Mouse (Mus musculus): ENCODE data around the gene Gpd2. TPM values are rescaled to one million over a fixed set of nuclear protein-coding genes. Genes with fewer than 3 reads are reported as not detected.

The Gpd2 gene
- total and polyA plus RNA-seq, 2 experiments from 2014 or later = 31.1 to 33.0 TPM

DNA sequence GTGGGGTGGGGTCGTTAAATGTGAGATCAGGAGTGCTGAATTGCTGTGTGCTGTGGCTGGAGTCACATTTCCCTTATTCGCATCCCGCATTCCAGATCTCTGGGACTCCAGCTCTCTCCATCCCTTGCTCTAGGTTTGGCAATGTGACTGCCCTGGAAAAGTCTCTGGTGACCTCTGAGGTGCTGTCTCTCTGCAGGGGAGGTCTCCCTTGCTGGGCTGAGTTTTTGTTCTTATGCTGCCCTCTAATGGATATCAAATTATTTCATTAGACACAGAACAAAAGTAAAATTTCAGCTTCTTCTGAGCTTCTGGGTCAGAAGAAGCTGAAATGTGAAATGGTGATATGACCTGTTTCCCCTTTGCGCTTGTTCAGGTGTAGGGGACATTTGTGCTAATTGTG, 137.2 kb downstream of the Gpd2 start:
- H3K9ac ChIP-seq (replicated peaks; ENCODE audit: low read length, poor library complexity, severe bottlenecking) = no peak overlapping the region
- TF ChIP-seq CTCF (IDR thresholded peaks at IDR 0.05) = peak; percentile 64
- no peaks in the 10 kb centered on the region for H3K9me3 ChIP-seq (ENCODE audit: low read length)
- H3K4me3 ChIP-seq (ENCODE audit: low read depth, low read length) = no peak overlapping the region
- 40% methylated on average over 4 of the region's 4 CpGs for WGBS
- ATAC-seq (ENCODE audit: low FRiP score) (no peak), DNase-seq (ENCODE audit: low spot score) (peak; percentile 34)
- no peaks in the 10 kb centered on the region for H3K27me3 ChIP-seq (ENCODE audit: insufficient read depth, low read length)
- H3K36me3 ChIP-seq (ENCODE audit: insufficient read depth, low read length) = no peaks in the 10 kb centered on the region
- H3K4me2 ChIP-seq (ENCODE audit: low read depth, low read length, poor library complexity, severe bottlenecking) = no peak overlapping the region
- no peak overlapping the region for H3K27ac ChIP-seq (ENCODE audit: low read depth, low read length)
- peaks cover 2% of the 10 kb centered on the region; the same call in 1 of the 2 replicates for H3K4me1 ChIP-seq (ENCODE audit: insufficient read depth, low read length)

GRCm38 (mm10) chr2:57375138-57375837, 137.9 kb downstream of the Gpd2 start:
- no peak for TF ChIP-seq CTCF (IDR thresholded peaks at IDR 0.05)
- no peak overlapping the region for H3K4me2 ChIP-seq (ENCODE audit: low read depth, low read length, poor library complexity, severe bottlenecking)
- H3K36me3 ChIP-seq (ENCODE audit: insufficient read depth, low read length) = no peaks in the 10 kb centered on the region
- H3K27ac ChIP-seq (ENCODE audit: low read depth, low read length) = no peak overlapping the region
- no peaks in the 10 kb centered on the region for H3K9me3 ChIP-seq (ENCODE audit: low read length)
- 48% methylated on average over 7 of the region's 7 CpGs for WGBS
- ATAC-seq (ENCODE audit: low FRiP score) = 0 out of 2 replicates have a peak, but pooled peaks have one; percentile 59
- no peak overlapping the region for H3K4me3 ChIP-seq (ENCODE audit: low read depth, low read length)
- H3K27me3 ChIP-seq (ENCODE audit: insufficient read depth, low read length) = no peaks in the 10 kb centered on the region
- H3K4me1 ChIP-seq (ENCODE audit: insufficient read depth, low read length) = peaks cover 2% of the 10 kb centered on the region; the same call in 1 of the 2 replicates
- no peak overlapping the region for H3K9ac ChIP-seq (replicated peaks; ENCODE audit: low read length, poor library complexity, severe bottlenecking)
- peak; percentile 33 for DNase-seq (ENCODE audit: low spot score)

DNA sequence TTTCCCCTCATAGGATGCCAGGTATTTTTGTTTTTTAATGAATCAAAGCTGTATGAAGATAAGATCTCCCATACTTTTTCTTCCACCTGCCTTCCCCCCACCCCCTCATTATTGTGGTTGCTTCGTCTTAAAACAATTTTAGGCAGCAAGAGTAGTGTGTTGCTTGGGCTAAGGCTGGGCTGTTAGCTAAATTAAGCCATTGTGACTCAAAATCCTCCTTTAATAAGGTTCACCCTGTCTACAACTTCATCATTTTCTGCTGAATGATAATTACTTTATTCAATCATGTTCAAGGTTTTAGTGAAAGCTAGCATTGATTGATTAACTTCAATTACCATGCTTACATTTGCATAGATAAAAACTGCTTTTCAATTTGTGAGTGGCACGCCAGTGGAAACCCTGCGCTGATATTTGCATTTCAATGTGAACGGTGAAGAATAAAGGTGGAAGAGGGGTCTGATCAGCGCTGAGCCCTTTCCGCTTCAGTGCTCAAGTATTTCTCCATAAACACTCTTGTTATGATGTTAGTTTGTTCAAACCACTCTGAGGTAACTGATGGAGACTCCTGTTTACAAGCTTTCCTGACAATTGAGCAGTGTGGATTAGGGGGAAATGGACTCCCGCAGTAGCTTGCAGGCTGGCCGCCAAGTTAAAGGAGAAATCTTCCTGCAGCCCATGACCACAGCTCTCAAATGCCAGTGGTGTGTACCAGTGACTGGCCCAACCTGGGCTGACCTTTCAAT, 140.9 kb downstream of the Gpd2 start:
- no peak overlapping the region for H3K4me3 ChIP-seq (ENCODE audit: low read depth, low read length)
- no peak for TF ChIP-seq CTCF (IDR thresholded peaks at IDR 0.05)
- no peak overlapping the region for H3K9ac ChIP-seq (replicated peaks; ENCODE audit: low read length, poor library complexity, severe bottlenecking)
- 0 out of 2 replicates have a peak overlapping the region, but pooled peaks have one; percentile 2 for H3K4me2 ChIP-seq (ENCODE audit: low read depth, low read length, poor library complexity, severe bottlenecking)
- H3K4me1 ChIP-seq (ENCODE audit: insufficient read depth, low read length) = peaks cover 2% of the 10 kb centered on the region; the same call in 1 of the 2 replicates
- H3K27ac ChIP-seq (ENCODE audit: low read depth, low read length) = no peak overlapping the region
- ATAC-seq (ENCODE audit: low FRiP score) (no peak), DNase-seq (ENCODE audit: low spot score) (no peak)
- no peaks in the 10 kb centered on the region for H3K27me3 ChIP-seq (ENCODE audit: insufficient read depth, low read length)
- WGBS = 12% methylated on average over 8 of the region's 8 CpGs
- H3K9me3 ChIP-seq (ENCODE audit: low read length) = no peaks in the 10 kb centered on the region
- H3K36me3 ChIP-seq (ENCODE audit: insufficient read depth, low read length) = no peaks in the 10 kb centered on the region

GRCm38 (mm10) chr2:57384625-57385024, 147.2 kb downstream of the Gpd2 start:
- H3K9me3 ChIP-seq (ENCODE audit: low read length) = no peaks in the 10 kb centered on the region
- WGBS = 91% methylated on average over 2 of the region's 2 CpGs
- H3K4me1 ChIP-seq (ENCODE audit: insufficient read depth, low read length) = no peaks in the 10 kb centered on the region
- DNase-seq (ENCODE audit: low spot score) (no peak), ATAC-seq (ENCODE audit: low FRiP score) (no peak)
- H3K27ac ChIP-seq (ENCODE audit: low read depth, low read length) = no peak overlapping the region
- no peak for TF ChIP-seq CTCF (IDR thresholded peaks at IDR 0.05)
- no peak overlapping the region for H3K9ac ChIP-seq (replicated peaks; ENCODE audit: low read length, poor library complexity, severe bottlenecking)
- H3K27me3 ChIP-seq (ENCODE audit: insufficient read depth, low read length) = 0 out of 2 replicates have a peak, but pooled peaks cover 2% of the 10 kb centered on the region
- H3K4me3 ChIP-seq (ENCODE audit: low read depth, low read length) = no peak overlapping the region
- H3K4me2 ChIP-seq (ENCODE audit: low read depth, low read length, poor library complexity, severe bottlenecking) = no peak overlapping the region
- no peaks in the 10 kb centered on the region for H3K36me3 ChIP-seq (ENCODE audit: insufficient read depth, low read length)

GRCm38 (mm10) chr2:57387816-57388215, 150.4 kb downstream of the Gpd2 start:
- DNase-seq (ENCODE audit: low spot score) = peak; percentile 52
- Histone ChIP-seq H3K4me3 (ENCODE audit: low read depth, low read length) (no peak overlapping the region), H3K36me3 (ENCODE audit: insufficient read depth, low read length) (no peaks in the 10 kb centered on the region), H3K4me1 (ENCODE audit: insufficient read depth, low read length) (no peaks in the 10 kb centered on the region), H3K9me3 (ENCODE audit: low read length) (no peaks in the 10 kb centered on the region), H3K27ac (ENCODE audit: low read depth, low read length) (no peak overlapping the region), H3K4me2 (ENCODE audit: low read depth, low read length, poor library complexity, severe bottlenecking) (no peak overlapping the region), H3K9ac (replicated peaks; ENCODE audit: low read length, poor library complexity, severe bottlenecking) (no peak overlapping the region), H3K27me3 (ENCODE audit: insufficient read depth, low read length) (0 out of 2 replicates have a peak, but pooled peaks cover 2% of the 10 kb centered on the region)
- ATAC-seq (ENCODE audit: low FRiP score) = peak; percentile 27; the same call in 1 of the 2 replicates
- WGBS = 14% methylated on average over 7 of the region's 7 CpGs
- TF ChIP-seq CTCF (IDR thresholded peaks at IDR 0.05) = no peak

- WGBS = 94% methylated on average over 4 of the region's 4 CpGs
- no peak for ATAC-seq (ENCODE audit: low FRiP score)
Measured at GRCm38 (mm10) chr2:57395071-57395470, 157.6 kb downstream of the Gpd2 start.

More at GRCm38 (mm10) chr2:57395071-57395470, 157.6 kb downstream of the Gpd2 start:
- Histone ChIP-seq H3K4me3 (ENCODE audit: low read depth, low read length) (no peak overlapping the region), H3K27ac (ENCODE audit: low read depth, low read length) (no peak overlapping the region), H3K4me2 (ENCODE audit: low read depth, low read length, poor library complexity, severe bottlenecking) (no peak overlapping the region), H3K9ac (replicated peaks; ENCODE audit: low read length, poor library complexity, severe bottlenecking) (no peak overlapping the region), H3K4me1 (ENCODE audit: insufficient read depth, low read length) (no peaks in the 10 kb centered on the region), H3K27me3 (ENCODE audit: insufficient read depth, low read length) (no peaks in the 10 kb centered on the region), H3K36me3 (ENCODE audit: insufficient read depth, low read length) (no peaks in the 10 kb centered on the region), H3K9me3 (ENCODE audit: low read length) (no peaks in the 10 kb centered on the region)
- no peak for TF ChIP-seq CTCF (IDR thresholded peaks at IDR 0.05)
- DNase-seq (ENCODE audit: low spot score) = no peak
